Mouse (Mus musculus) ovary, postnatal 14 days (tissue): ENCODE results near the gene Scaf1.

Experiments used
- DNase-seq: peaks from one replicate; pipeline ENCODE4 v3.0.0; 2022; ENCODE audit warnings: low spot score

The Scaf1 gene

GRCm38 (mm10) chr7:44983944-44984832, 32.0 kb downstream of the Scaf1 start:
- no peak for DNase-seq

DNA sequence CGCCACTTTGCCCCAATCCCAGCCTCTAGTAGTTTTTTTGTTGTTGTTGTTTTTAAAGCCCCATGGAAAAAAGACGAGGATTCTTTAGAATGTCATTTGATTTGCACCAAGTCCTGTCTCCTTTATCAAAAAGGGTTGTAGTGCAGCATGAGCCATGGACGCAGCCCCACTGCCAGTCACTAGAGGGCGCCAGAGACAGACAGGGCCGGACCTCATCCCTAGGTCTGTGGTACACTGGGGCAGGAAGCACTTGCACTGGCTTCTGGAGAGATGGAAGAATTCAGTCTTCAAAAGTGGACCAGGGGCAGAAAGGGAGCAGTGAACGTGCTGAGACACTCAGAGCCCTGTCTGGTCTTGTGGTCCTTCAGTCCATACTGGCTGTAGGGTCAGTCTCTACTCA, 33.1 kb downstream of the Scaf1 start:
- DNase-seq: peak; percentile 88

DNA sequence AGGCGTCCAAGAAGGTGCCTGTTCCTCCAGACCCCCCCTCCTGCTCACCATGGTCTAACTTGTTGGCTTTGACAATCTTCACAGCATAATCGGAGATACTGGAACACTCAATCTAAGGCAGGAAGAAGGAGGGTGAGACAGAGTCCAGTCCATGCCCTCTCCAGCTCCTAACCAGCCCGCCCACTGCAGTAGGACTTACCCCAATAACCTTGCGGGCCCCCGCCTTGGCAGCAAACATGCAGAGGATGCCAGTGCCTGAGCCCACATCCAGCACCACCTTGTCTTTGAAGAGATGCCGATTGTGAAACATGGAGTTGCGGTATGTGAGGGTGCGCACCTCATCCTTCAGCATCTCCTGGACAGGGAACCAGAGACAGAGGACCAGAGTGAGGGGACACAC, 34.6 kb downstream of the Scaf1 start:
- DNase-seq: no peak

DNA sequence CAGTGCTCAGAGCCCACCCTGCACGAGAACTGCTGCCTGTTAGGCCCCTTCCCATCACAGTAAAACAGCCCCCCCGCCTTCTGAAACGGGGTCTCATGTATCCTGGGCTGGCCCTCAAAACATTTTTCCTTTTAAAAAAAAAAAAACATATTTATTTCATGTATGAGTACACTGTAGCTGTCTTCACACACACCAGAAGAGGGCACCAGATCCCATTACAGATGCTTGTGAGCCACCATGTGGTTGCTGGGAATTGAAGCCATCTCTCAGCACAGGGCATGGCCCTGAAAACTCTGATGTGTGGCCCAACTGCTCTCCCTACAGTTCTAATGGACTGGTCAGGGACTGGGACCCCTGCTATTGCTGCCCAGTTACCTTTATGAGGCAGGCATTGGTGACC, 37.9 kb downstream of the Scaf1 start:
- DNase-seq: no peak

DNA sequence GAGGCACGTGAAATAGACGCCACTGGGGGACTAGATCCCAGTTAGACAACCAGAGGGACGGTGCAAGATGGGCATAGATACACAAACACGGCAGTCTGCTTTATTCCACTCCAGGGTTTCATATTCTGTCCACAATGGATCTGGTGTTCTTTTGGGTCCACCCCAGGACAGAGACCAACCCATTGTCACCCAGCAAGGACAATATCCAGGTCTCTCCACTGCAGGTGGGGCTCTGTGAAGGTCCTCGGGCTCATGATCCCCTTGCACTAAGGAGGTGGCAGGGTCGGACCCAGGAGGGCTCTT, 41.1 kb downstream of the Scaf1 start:
- DNase-seq: no peak

DNA sequence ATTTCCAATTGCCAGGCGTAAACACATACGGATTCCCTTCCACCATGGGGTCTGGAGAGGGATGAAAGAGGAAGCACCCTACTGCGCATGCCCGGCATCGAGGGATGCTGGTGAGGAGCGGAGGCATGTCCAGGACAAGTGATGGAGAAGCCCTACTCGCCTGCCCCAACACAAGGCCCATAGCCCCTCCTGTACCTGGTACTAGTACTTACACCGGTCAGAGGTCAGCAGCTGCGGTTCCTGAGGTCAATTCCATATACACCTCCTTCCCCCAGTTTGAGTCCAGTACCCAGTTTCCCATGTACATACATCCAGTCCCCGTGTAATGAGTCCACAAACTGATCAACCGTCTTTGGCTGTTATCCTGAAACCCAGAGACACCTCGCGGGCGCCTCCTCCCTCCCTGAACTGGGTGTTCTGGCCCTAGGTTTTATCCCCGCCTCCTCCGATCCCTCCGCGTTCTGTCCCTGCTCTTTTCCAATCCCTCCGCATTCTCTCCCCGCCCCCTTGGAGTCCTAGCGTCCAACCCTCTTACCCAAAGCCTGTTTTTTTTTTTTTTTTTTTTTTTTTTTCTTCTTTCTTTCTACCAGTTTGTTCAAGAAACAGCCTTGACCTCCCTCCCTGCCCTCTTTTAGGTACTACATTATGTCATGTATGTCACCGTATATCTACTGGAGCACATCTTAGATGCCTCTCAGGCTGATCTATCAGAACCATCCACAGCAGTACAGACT, 41.6 kb downstream of the Scaf1 start, which contains the start of gene Cpt1c:
Cpt1c (minus strand) TSS at position 469 of the 734 bp plus-strand sequence.
- DNase-seq: peak; percentile 76

- DNase-seq: no peak
Observed at GRCm38 (mm10) chr7:44973415-44974130, 42.6 kb downstream of the Scaf1 start.

GRCm38 (mm10) chr7:44971142-44971541, 45.0 kb downstream of the Scaf1 start:
- DNase-seq: no peak

DNA sequence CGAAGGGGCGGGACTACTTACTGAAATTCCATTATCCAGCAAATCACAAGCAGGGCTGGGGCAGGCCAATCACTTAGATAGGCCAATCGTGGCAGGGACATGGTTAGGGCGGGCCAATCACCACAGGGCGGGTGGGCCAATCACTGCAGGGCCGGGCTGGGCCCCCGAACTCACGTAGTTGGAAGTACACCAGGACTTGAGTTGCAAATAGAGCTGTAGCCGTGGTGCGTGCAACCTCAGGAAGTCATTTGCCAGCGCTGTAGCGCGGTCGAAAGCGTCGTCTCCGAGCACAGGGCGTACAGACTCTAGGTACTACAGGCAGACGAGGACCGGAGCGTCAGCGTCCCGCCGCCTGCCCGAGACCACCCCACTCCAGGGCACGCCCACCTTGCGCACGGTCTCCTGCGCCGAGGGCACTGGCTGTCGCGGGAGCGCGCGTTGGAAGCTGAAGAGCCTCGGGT, 45.9 kb downstream of the Scaf1 start:
- peak; percentile 69 for DNase-seq

GRCm38 (mm10) chr7:44966638-44967037, 49.5 kb downstream of the Scaf1 start:
- DNase-seq: no peak

- no peak for DNase-seq
Observed at GRCm38 (mm10) chr7:44965975-44966374, 50.2 kb downstream of the Scaf1 start.

GRCm38 (mm10) chr7:44964990-44965389, 51.2 kb downstream of the Scaf1 start:
- no peak for DNase-seq

DNA sequence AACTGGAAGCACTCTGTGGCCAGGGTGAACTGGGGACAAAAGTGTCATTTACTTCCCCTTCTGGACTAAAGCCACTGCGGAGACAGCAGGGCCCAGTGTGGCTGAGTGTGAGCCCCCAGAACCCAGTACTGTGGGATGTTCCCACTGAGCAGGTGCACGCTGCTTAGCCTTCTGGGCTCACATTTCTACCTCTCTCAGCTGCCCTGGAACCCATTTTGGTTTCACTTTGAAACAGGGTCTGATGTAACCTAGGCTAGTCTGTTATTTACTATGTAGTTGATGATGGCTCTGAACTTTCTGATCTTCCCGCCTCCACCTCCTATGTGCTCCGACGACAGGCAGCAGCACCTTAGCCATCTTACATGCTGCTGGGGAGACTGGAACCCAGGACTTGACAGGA, 53.3 kb downstream of the Scaf1 start:
- no peak for DNase-seq

GRCm38 (mm10) chr7:44962337-44962736, 53.8 kb downstream of the Scaf1 start:
- DNase-seq: no peak

- DNase-seq: no peak
Observed at GRCm38 (mm10) chr7:44960512-44960910, 55.7 kb downstream of the Scaf1 start.

DNA sequence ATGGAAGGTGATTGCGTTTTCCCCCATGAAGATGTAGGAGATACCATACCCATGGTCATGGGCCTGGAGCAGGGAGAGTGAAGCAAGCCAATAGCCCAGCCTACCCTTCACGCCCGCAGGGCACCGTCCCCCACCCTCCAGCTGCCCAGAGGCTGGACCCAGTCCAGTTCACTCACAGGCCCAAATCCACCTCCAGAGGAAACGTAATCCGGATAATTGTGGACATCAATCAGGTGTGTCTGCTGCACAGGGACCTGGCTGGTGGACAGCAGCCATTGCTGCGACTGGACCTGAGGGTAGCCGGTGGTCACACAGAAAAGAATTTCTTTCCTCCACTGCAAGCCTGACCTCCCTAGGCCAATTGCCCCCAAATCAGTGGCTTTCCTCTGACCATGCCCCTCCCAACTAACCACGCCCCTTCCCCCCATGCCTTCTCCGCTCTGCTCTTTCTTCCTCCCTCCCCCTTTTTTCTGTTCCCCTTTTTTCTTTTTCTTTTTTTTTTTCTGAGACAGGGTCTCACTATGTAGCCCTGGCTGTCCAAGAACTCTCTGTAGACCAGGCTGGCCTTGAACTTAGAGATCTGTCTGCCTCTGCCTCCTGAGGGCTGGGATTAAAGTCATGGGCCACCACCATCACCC, 56.2 kb downstream of the Scaf1 start:
- DNase-seq: no peak

DNA sequence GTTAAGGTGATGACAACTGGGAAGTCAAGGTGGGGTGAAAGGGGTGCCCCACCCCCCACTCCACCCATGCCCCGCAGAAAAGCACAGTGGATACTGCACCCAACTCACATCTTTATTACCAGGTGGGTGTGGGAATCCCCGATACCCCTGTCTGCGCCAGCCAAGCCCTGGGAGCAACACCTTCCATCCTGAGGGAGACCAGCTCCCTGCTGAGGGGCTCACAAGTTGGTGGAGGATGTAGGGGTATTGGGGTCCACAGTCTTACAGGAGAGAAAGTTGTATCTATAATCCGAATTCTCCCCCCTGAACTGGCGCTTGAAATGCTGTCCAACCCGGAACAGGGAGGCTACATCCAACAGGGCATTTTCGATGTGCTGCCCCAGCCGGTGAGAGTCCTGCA, 56.9 kb downstream of the Scaf1 start:
- no peak for DNase-seq

- DNase-seq: no peak
Observed at GRCm38 (mm10) chr7:44958208-44958607, 58.0 kb downstream of the Scaf1 start.

GRCm38 (mm10) chr7:44957183-44957835, 58.9 kb downstream of the Scaf1 start:
- DNase-seq: no peak

- DNase-seq: no peak
Observed at GRCm38 (mm10) chr7:44956266-44956665, 59.9 kb downstream of the Scaf1 start.

- no peak for DNase-seq
Observed at GRCm38 (mm10) chr7:44955628-44956027, 60.5 kb downstream of the Scaf1 start.
